Mouse (Mus musculus) kidney, postnatal 0 days (tissue): ENCODE data around the gene Trmt61a. TPM values are rescaled to one million over a fixed set of nuclear protein-coding genes. Genes with fewer than 3 reads are reported as not detected.

Experiments
- ATAC-seq: fragments of 200-750 bp; cut with Nextera tagmentation; replicated peaks from 2 replicates; pipeline ENCODE4 v1.8.0; 2017; ENCODE audit warnings: low read depth, moderate number of reproducible peaks, moderate TSS enrichment, moderate library complexity; ENCODE audit not compliant: low FRiP score
- DNase-seq: peaks from one replicate; pipeline ENCODE4 v3.0.0-alpha.2; 2016; ENCODE audit warnings: low spot score
- H3K27ac ChIP-seq: fragments of 300-500 bp; sonication (generic); 2 replicates; pipeline ENCODE4 v1.5.1; 2014; ENCODE audit warnings: mild to moderate bottlenecking
- H3K27me3 ChIP-seq: fragments of 300-500 bp; sonication (generic); 2 replicates; pipeline ENCODE4 v1.6.1; 2014; ENCODE audit warnings: low read length, mixed read lengths; ENCODE audit not compliant: insufficient read depth
- H3K36me3 ChIP-seq: fragments of 300-500 bp; sonication (generic); 2 replicates; pipeline ENCODE4 v1.6.1; 2014; ENCODE audit warnings: low read length, mixed read lengths; ENCODE audit not compliant: insufficient read depth
- H3K4me1 ChIP-seq: fragments of 300-500 bp; sonication (generic); replicated peaks from 2 replicates; pipeline ENCODE4 v1.6.1; 2014; ENCODE audit warnings: antibody characterized with exemption, low read length, mixed read lengths; ENCODE audit not compliant: insufficient read depth
- H3K4me2 ChIP-seq: fragments of 300-500 bp; sonication (generic); 2 replicates; pipeline ENCODE4 v1.6.1; 2014; ENCODE audit warnings: mild to moderate bottlenecking, low read length, moderate library complexity, mixed read lengths
- H3K4me3 ChIP-seq: fragments of 300-500 bp; sonication (generic); replicated peaks from 2 replicates; pipeline ENCODE4 v1.5.1; 2014; ENCODE audit warnings: low read depth, low read length
- H3K9ac ChIP-seq: fragments of 300-500 bp; sonication (generic); 2 replicates; pipeline ENCODE4 v1.6.1; 2014; ENCODE audit warnings: low read depth, low read length
- H3K9me3 ChIP-seq: fragments of 300-500 bp; sonication (generic); replicated peaks from 2 replicates; pipeline ENCODE4 v1.6.1; 2016; ENCODE audit warnings: low read length, inconsistent platforms, mixed read lengths
- CTCF ChIP-seq: IDR thresholded peaks from 2 replicates; pipeline ENCODE4 v1.5.1; 2016; ENCODE audit warnings: antibody characterized with exemption, low read depth, mild to moderate bottlenecking, moderate library complexity
- WGBS: fragments of 180-500 bp; shearing (Covaris S2); extraction: QIAGEN DNeasy Blood & Tissue Kit; methylation state at CpG from one replicate; pipeline ENCODE4 v1.1.7; 2014; 5-methylcytosine and 5-hydroxymethylcytosine counted together
- polyA plus RNA-seq: library from polyadenylated mRNA; unstranded; fragments of >200 nt; fragmentation: Nextera tagmentation; extraction: Ambion mirVana; gene quantifications from 2 replicates; pipeline ENCODE4 v1.2.1, GENCODE M21; 2015

Trmt61a gene
- polyA plus RNA-seq, result 6.3 and 6.8 TPM in 2 replicates

- DNase-seq, result peak; percentile 97
- ATAC-seq, result peak; percentile 93
Observed at GRCm38 (mm10) chr12:111677882-111678669, at the start of gene Trmt61a. Gene Trmt61a (plus strand): TSS chr12:111678105.

GRCm38 (mm10) chr12:111648061-111648645 is 29.8 kb upstream of the Trmt61a start:
- no peak overlapping the region for H3K9ac ChIP-seq
- TF ChIP-seq CTCF, result peak; percentile 86
- DNase-seq, result peak; percentile 81
- 54% methylated on average over 6 of the region's 6 CpGs for WGBS
- H3K36me3 ChIP-seq, result peaks cover 54% of the 10 kb centered on the region
- ATAC-seq, result peak; percentile 64
- no peaks in the 10 kb centered on the region for H3K27me3 ChIP-seq
- H3K27ac ChIP-seq, result no peak overlapping the region
- H3K4me1 ChIP-seq, result no peaks in the 10 kb centered on the region
- H3K4me3 ChIP-seq, result no peak overlapping the region
- no peaks in the 10 kb centered on the region for H3K9me3 ChIP-seq
- no peak overlapping the region for H3K4me2 ChIP-seq

More at GRCm38 (mm10) chr12:111677882-111678669, at the start of gene Trmt61a:
- Histone ChIP-seq H3K9ac (peak within 1 kb of the TSS; percentile 59), H3K4me2 (peak within 1 kb of the TSS; percentile 88), H3K9me3 (no peaks in the 10 kb centered on the region), H3K36me3 (no peaks in the 10 kb centered on the region), H3K4me1 (peaks cover 6% of the 10 kb centered on the region; the same call in 1 of the 2 replicates), H3K27me3 (peaks cover 6% of the 10 kb centered on the region; the same call in 1 of the 2 replicates), H3K4me3 (peak within 1 kb of the TSS; percentile 89), H3K27ac (peak within 1 kb of the TSS; percentile 88)
- TF ChIP-seq CTCF, result no peak
- WGBS, result under 1% methylated on average over 51 of the region's 51 CpGs

GRCm38 (mm10) chr12:111652953-111653352 is 25.0 kb upstream of the Trmt61a start:
- Histone ChIP-seq H3K4me2 (no peak overlapping the region), H3K36me3 (peaks cover 53% of the 10 kb centered on the region), H3K4me3 (no peak overlapping the region), H3K9me3 (no peaks in the 10 kb centered on the region), H3K27me3 (no peaks in the 10 kb centered on the region), H3K4me1 (no peaks in the 10 kb centered on the region), H3K9ac (no peak overlapping the region), H3K27ac (no peak overlapping the region)
- no peak for TF ChIP-seq CTCF
- DNase-seq, result no peak
- 82% methylated on average over 3 of the region's 3 CpGs for WGBS
- no peak for ATAC-seq

GRCm38 (mm10) chr12:111653434-111653833 is 24.5 kb upstream of the Trmt61a start:
- ATAC-seq (0 out of 2 replicates have a peak, but pooled peaks have one; percentile 35), DNase-seq (peak; percentile 88)
- 41% methylated on average over 3 of the region's 3 CpGs for WGBS
- Histone ChIP-seq H3K4me1 (no peaks in the 10 kb centered on the region), H3K9ac (no peak overlapping the region), H3K4me2 (no peak overlapping the region), H3K27me3 (no peaks in the 10 kb centered on the region), H3K27ac (no peak overlapping the region), H3K36me3 (peaks cover 53% of the 10 kb centered on the region), H3K4me3 (no peak overlapping the region), H3K9me3 (no peaks in the 10 kb centered on the region)
- TF ChIP-seq CTCF, result peak; percentile 86

- Histone ChIP-seq H3K4me2 (no peak overlapping the region), H3K9me3 (no peaks in the 10 kb centered on the region), H3K36me3 (peaks cover 37% of the 10 kb centered on the region), H3K4me3 (no peak overlapping the region), H3K27me3 (no peaks in the 10 kb centered on the region), H3K4me1 (no peaks in the 10 kb centered on the region), H3K27ac (no peak overlapping the region), H3K9ac (no peak overlapping the region)
- ATAC-seq (no peak), DNase-seq (no peak)
- WGBS, result 66% methylated on average over 11 of the region's 11 CpGs
- TF ChIP-seq CTCF, result no peak
Observed at GRCm38 (mm10) chr12:111655695-111656094, 22.2 kb upstream of the Trmt61a start.

GRCm38 (mm10) chr12:111659331-111659730 is 18.6 kb upstream of the Trmt61a start:
- H3K27me3 ChIP-seq, result no peaks in the 10 kb centered on the region
- 91% methylated on average over 4 of the region's 4 CpGs for WGBS
- no peak overlapping the region for H3K27ac ChIP-seq
- no peak for TF ChIP-seq CTCF
- H3K36me3 ChIP-seq, result peaks cover 31% of the 10 kb centered on the region
- H3K9ac ChIP-seq, result no peak overlapping the region
- H3K4me2 ChIP-seq, result no peak overlapping the region
- H3K4me3 ChIP-seq, result no peak overlapping the region
- DNase-seq, result no peak
- ATAC-seq, result no peak
- no peaks in the 10 kb centered on the region for H3K9me3 ChIP-seq
- peaks cover 7% of the 10 kb centered on the region for H3K4me1 ChIP-seq
